In the genomic region with DNA sequence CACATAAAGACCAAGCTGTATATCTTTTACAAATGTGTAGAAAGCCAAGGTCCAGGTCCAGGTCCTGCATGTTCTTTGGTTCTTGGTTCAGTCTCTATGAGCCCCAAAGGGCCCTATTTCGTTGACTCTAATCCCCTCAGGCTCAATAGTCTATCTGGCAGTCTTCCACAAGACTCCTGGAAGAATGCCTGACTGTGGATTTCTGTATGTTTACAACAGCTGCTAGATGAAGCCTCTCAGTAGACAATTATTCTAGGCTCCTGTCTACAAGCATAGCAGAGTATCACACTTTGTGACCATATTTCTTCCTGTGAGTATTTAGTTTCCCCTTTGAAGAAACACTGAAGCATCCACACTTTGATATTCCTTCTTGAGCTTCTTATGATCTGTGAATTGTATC, we compare ENCODE assay signal across 16 mouse cellular contexts.
DNase-seq lines count a peak whose midpoint lies in the region; ATAC-seq and TF ChIP-seq lines count a peak whose summit lies in the region.
"Had no signal": no experiment of that assay in that cellular context is flagged by ENCODE, and none has a peak within 500 bp of the region (broad histone marks: within the 10 kb centered on the region; RNA-seq: fewer than 3 reads in every experiment).

No protein-coding gene starts in this region.

- TF ChIP-seq CTCF in kidney, adult 2 months (conservative IDR thresholded peaks at IDR 0.05; ENCODE audit: insufficient read depth, insufficient read length, low read depth, low read length) = no peak
- no peak for TF ChIP-seq CTCF in stomach, postnatal 0 days (IDR thresholded peaks at IDR 0.05; ENCODE audit: low read depth)

- no peaks in the 10 kb centered on the region for H3K9me3 ChIP-seq in heart, embryonic 10.5 days
- H3K9me3 ChIP-seq in stomach, embryonic 16.5 days (replicated peaks; ENCODE audit: control insufficient read depth, low read length) = no peaks in the 10 kb centered on the region
- no peaks in the 10 kb centered on the region for H3K9me3 ChIP-seq in stomach, postnatal 0 days (ENCODE audit: control insufficient read depth, low read length)
- H3K9me3 ChIP-seq: forebrain, embryonic 13.5 days; hindbrain, embryonic 13.5 days had no signal

- no peaks in the 10 kb centered on the region for H3K4me1 ChIP-seq in heart, embryonic 10.5 days
- no peaks in the 10 kb centered on the region for H3K4me1 ChIP-seq in kidney, adult 2 months (ENCODE audit: control insufficient read depth, insufficient read depth, low read length)
- no peaks in the 10 kb centered on the region for H3K4me1 ChIP-seq in stomach, embryonic 16.5 days (ENCODE audit: control insufficient read depth, insufficient read depth, low read length)
- no peaks in the 10 kb centered on the region for H3K4me1 ChIP-seq in stomach, postnatal 0 days (replicated peaks; ENCODE audit: control insufficient read depth, insufficient read depth)
- H3K4me1 ChIP-seq: forebrain, embryonic 13.5 days; hindbrain, embryonic 13.5 days had no signal

- H3K4me2 ChIP-seq in stomach, embryonic 16.5 days (ENCODE audit: low read depth, low read length) = no peak overlapping the region
- H3K4me2 ChIP-seq in stomach, postnatal 0 days (replicated peaks; ENCODE audit: low read depth) = no peak overlapping the region
- H3K4me2 ChIP-seq: forebrain, embryonic 13.5 days; hindbrain, embryonic 13.5 days; midbrain, embryonic 11.5 days had no signal

- no peaks in the 10 kb centered on the region for H3K36me3 ChIP-seq in heart, embryonic 10.5 days
- H3K36me3 ChIP-seq in kidney, adult 2 months (ENCODE audit: control insufficient read depth, insufficient read depth, low read length) = no peaks in the 10 kb centered on the region
- no peaks in the 10 kb centered on the region for H3K36me3 ChIP-seq in stomach, embryonic 16.5 days (ENCODE audit: control insufficient read depth, insufficient read depth, low read length)
- no peaks in the 10 kb centered on the region for H3K36me3 ChIP-seq in stomach, postnatal 0 days (ENCODE audit: control insufficient read depth, insufficient read depth, low read length)
- H3K36me3 ChIP-seq: hindbrain, embryonic 13.5 days had no signal

- no peak overlapping the region for H3K4me3 ChIP-seq in heart, embryonic 10.5 days
- no peak overlapping the region for H3K4me3 ChIP-seq in kidney, adult 2 months (ENCODE audit: insufficient read depth, low read depth, low read length)
- no peak overlapping the region for H3K4me3 ChIP-seq in stomach, embryonic 16.5 days (replicated peaks; ENCODE audit: low read length)
- H3K4me3 ChIP-seq in stomach, postnatal 0 days (ENCODE audit: low read depth, low read length) = no peak overlapping the region
- H3K4me3 ChIP-seq: forebrain, embryonic 13.5 days; heart, adult 2 months; hindbrain, embryonic 13.5 days had no signal

- TF ChIP-seq EP300 in stomach, postnatal 0 days (optimal IDR thresholded peaks at IDR 0.05) = no peak

- ATAC-seq in stomach, embryonic 16.5 days (ENCODE audit: insufficient read depth, low FRiP score) = peak; percentile 53; the same call in 1 of the 2 replicates
- no peak for ATAC-seq in stomach, postnatal 0 days (ENCODE audit: low FRiP score, low TSS enrichment)
- ATAC-seq: CD4-positive, CD25-positive, alpha-beta regulatory T cell, adult 4 months; forebrain, embryonic 13.5 days; lung, postnatal 0 days had no signal

- TF ChIP-seq POLR2A in kidney, adult 2 months (IDR thresholded peaks at IDR 0.05; ENCODE audit: low read depth, low read length) = no peak

- no peak overlapping the region for H3K27ac ChIP-seq in heart, embryonic 10.5 days
- no peak overlapping the region for H3K27ac ChIP-seq in kidney, adult 2 months (ENCODE audit: insufficient read depth, low read depth, low read length)
- no peak overlapping the region for H3K27ac ChIP-seq in stomach, embryonic 16.5 days (ENCODE audit: low read length)
- H3K27ac ChIP-seq in stomach, postnatal 0 days (replicated peaks) = no peak overlapping the region
- H3K27ac ChIP-seq: forebrain, embryonic 13.5 days; heart, adult 2 months; hindbrain, embryonic 13.5 days had no signal

- 54% methylated on average over 1 of the region's 1 CpGs for WGBS in heart, embryonic 10.5 days
- WGBS in kidney, adult 2 months = 44% methylated on average over 1 of the region's 1 CpGs
- WGBS in stomach, embryonic 16.5 days = 13% methylated on average over 1 of the region's 1 CpGs
- WGBS in stomach, postnatal 0 days = 8% methylated on average over 1 of the region's 1 CpGs

- DNase-seq in heart, adult 11 months = peak; percentile 85
- no peak for DNase-seq in heart, embryonic 10.5 days (ENCODE audit: low spot score)
- peak; percentile 17 to 28 for DNase-seq in kidney, postnatal 4 days
- no peak for DNase-seq in kidney, adult 2 months
- DNase-seq in stomach, postnatal 0 days (ENCODE audit: low spot score) = no peak
- no peak for DNase-seq in urinary bladder, postnatal 10 days (ENCODE audit: low spot score)
- DNase-seq: cerebellum, adult 11-12 months; kidney, adult 9 months; thymus, postnatal 14 days had no signal

- H3K27me3 ChIP-seq in heart, embryonic 10.5 days (ENCODE audit: insufficient read depth, poor library complexity, severe bottlenecking) = no peaks in the 10 kb centered on the region
- no peaks in the 10 kb centered on the region for H3K27me3 ChIP-seq in kidney, adult 2 months (replicated peaks; ENCODE audit: control insufficient read depth, insufficient read depth, low read length)
- H3K27me3 ChIP-seq in stomach, embryonic 16.5 days (ENCODE audit: control insufficient read depth, insufficient read depth, low read length) = no peaks in the 10 kb centered on the region
- H3K27me3 ChIP-seq in stomach, postnatal 0 days (ENCODE audit: control insufficient read depth, insufficient read depth, low read length) = no peaks in the 10 kb centered on the region
- H3K27me3 ChIP-seq: forebrain, embryonic 13.5 days; hindbrain, embryonic 13.5 days had no signal

- H3K9ac ChIP-seq in stomach, embryonic 16.5 days (ENCODE audit: low read length) = no peak overlapping the region
- no peak overlapping the region for H3K9ac ChIP-seq in stomach, postnatal 0 days (ENCODE audit: low read length)
- H3K9ac ChIP-seq: forebrain, embryonic 13.5 days; hindbrain, embryonic 13.5 days had no signal

Comparison
In these comparisons a context has a peak if more than half of its experiments do, and no peak if none do; other contexts are left out.
1. DNase-seq: peak in heart, adult 11 months (single experiment) and kidney, postnatal 4 days (2 of 2); none in heart, embryonic 10.5 days (single experiment), kidney, adult 2 months (single experiment), stomach, postnatal 0 days (single experiment) and urinary bladder, postnatal 10 days (single experiment).